Mouse (Mus musculus) stomach, embryonic 16.5 days (tissue): ENCODE data around the gene Klrb1f. TPM values are rescaled to one million over a fixed set of nuclear protein-coding genes. Genes with fewer than 3 reads are reported as not detected.
"Not testable (repeated sequence)": the region's sequence is repeated elsewhere in the genome, so short reads cannot be mapped to it uniquely, and the experiment has no call there.

Experiments
- ATAC-seq: fragments of 200-750 bp; cut with Nextera tagmentation; 2 replicates; pipeline ENCODE4 v1.8.0; 2017; ENCODE audit warnings: moderate number of reproducible peaks, moderate TSS enrichment; ENCODE audit not compliant: insufficient read depth, low FRiP score
- H3K27ac ChIP-seq: fragments of 300-500 bp; sonication (generic); 2 replicates; pipeline ENCODE4 v1.5.1; 2014; ENCODE audit warnings: low read length
- H3K27me3 ChIP-seq: fragments of 300-500 bp; sonication (generic); 2 replicates; pipeline ENCODE4 v1.6.1; 2014; ENCODE audit warnings: low read length, control low read depth, mixed read lengths; ENCODE audit not compliant: control insufficient read depth, insufficient read depth
- H3K36me3 ChIP-seq: fragments of 300-500 bp; sonication (generic); 2 replicates; pipeline ENCODE4 v1.6.1; 2014; ENCODE audit warnings: low read length; ENCODE audit not compliant: control insufficient read depth, insufficient read depth
- H3K4me1 ChIP-seq: fragments of 300-500 bp; sonication (generic); 2 replicates; pipeline ENCODE4 v1.6.1; 2014; ENCODE audit warnings: low read length, control low read depth, mixed read lengths; ENCODE audit not compliant: control insufficient read depth, insufficient read depth
- H3K4me2 ChIP-seq: fragments of 300-500 bp; sonication (generic); 2 replicates; pipeline ENCODE4 v1.6.1; 2014; ENCODE audit warnings: low read depth, low read length, mixed read lengths
- H3K4me3 ChIP-seq: fragments of 300-500 bp; sonication (generic); replicated peaks from 2 replicates; pipeline ENCODE4 v1.5.1; 2014; ENCODE audit warnings: mild to moderate bottlenecking, low read length
- H3K9ac ChIP-seq: fragments of 300-500 bp; sonication (generic); 2 replicates; pipeline ENCODE4 v1.6.1; 2014; ENCODE audit warnings: low read length
- H3K9me3 ChIP-seq: fragments of 300-500 bp; sonication (generic); replicated peaks from 2 replicates; pipeline ENCODE4 v1.6.1; 2016; ENCODE audit warnings: low read length, control low read depth; ENCODE audit not compliant: control insufficient read depth
- WGBS: fragments of 180-500 bp; shearing (Covaris S2); extraction: QIAGEN DNeasy Blood & Tissue Kit; methylation state at CpG from one replicate; pipeline ENCODE4 v1.1.7; 2014; 5-methylcytosine and 5-hydroxymethylcytosine counted together
- polyA plus RNA-seq: library from polyadenylated mRNA; unstranded; fragments of >200 nt; fragmentation: Nextera tagmentation; extraction: Ambion mirVana; gene quantifications from 2 replicates; pipeline ENCODE4 v1.2.1, GENCODE M21; 2015

The Klrb1f gene
- 0.27 and 0.48 TPM in 2 replicates for polyA plus RNA-seq

GRCm38 (mm10) chr6:129045601-129046000 is at the start of gene Klrb1f:
Klrb1f (plus strand) TSS chr6:129045901.
- peaks cover 7% of the 10 kb centered on the region; the same call in 1 of the 2 replicates for H3K4me1 ChIP-seq
- H3K9me3 ChIP-seq = no peaks in the 10 kb centered on the region
- ATAC-seq = no peak
- no peak within 1 kb of the TSS for H3K4me3 ChIP-seq
- H3K36me3 ChIP-seq = no peaks in the 10 kb centered on the region
- no peak within 1 kb of the TSS for H3K4me2 ChIP-seq
- 89% methylated on average over 2 of the region's 2 CpGs for WGBS
- no peak within 1 kb of the TSS for H3K9ac ChIP-seq
- no peak within 1 kb of the TSS for H3K27ac ChIP-seq
- no peaks in the 10 kb centered on the region for H3K27me3 ChIP-seq

- no peaks in the 10 kb centered on the region for H3K9me3 ChIP-seq
- no peaks in the 10 kb centered on the region for H3K36me3 ChIP-seq
- peaks cover 3% of the 10 kb centered on the region; the same call in 1 of the 2 replicates for H3K4me1 ChIP-seq
- ATAC-seq = peak; percentile 11; the same call in 1 of the 2 replicates
- no peaks in the 10 kb centered on the region for H3K27me3 ChIP-seq
- H3K9ac ChIP-seq = peak overlapping the region; percentile 43; the same call in 1 of the 2 replicates
- H3K27ac ChIP-seq = peak overlapping the region; percentile 48; the same call in 1 of the 2 replicates
- 0 out of 2 replicates have a peak overlapping the region, but pooled peaks have one; percentile 13 for H3K4me3 ChIP-seq
- peak overlapping the region; percentile 32 for H3K4me2 ChIP-seq
- 58% methylated on average over 3 of the region's 3 CpGs for WGBS
Measured at GRCm38 (mm10) chr6:128996054-128996767, 49.5 kb upstream of the Klrb1f start.

- Histone ChIP-seq H3K27ac (peak overlapping the region; percentile 48; the same call in 1 of the 2 replicates), H3K4me1 (peaks cover 3% of the 10 kb centered on the region; the same call in 1 of the 2 replicates), H3K4me2 (peak overlapping the region; percentile 32), H3K9ac (peak overlapping the region; percentile 43; the same call in 1 of the 2 replicates), H3K36me3 (no peaks in the 10 kb centered on the region), H3K4me3 (0 out of 2 replicates have a peak overlapping the region, but pooled peaks have one; percentile 13), H3K9me3 (no peaks in the 10 kb centered on the region), H3K27me3 (no peaks in the 10 kb centered on the region)
- ATAC-seq = no peak
- 70% methylated on average over 13 of the region's 13 CpGs for WGBS
Measured at GRCm38 (mm10) chr6:128996768-128997442, 48.8 kb upstream of the Klrb1f start.

- Histone ChIP-seq H3K4me3 (no peak overlapping the region), H3K9ac (no peak overlapping the region), H3K4me1 (no peaks in the 10 kb centered on the region; the same call in 1 of the 2 replicates), H3K27me3 (no peaks in the 10 kb centered on the region), H3K9me3 (no peaks in the 10 kb centered on the region), H3K4me2 (no peak overlapping the region), H3K27ac (no peak overlapping the region), H3K36me3 (no peaks in the 10 kb centered on the region)
- 79% methylated on average over 2 of the region's 2 CpGs for WGBS
- no peak for ATAC-seq
Measured at GRCm38 (mm10) chr6:129001392-129001791, 44.3 kb upstream of the Klrb1f start.

GRCm38 (mm10) chr6:129008552-129008951 is 37.1 kb upstream of the Klrb1f start:
- WGBS = 88% methylated on average over 8 of the region's 8 CpGs
- H3K4me3 ChIP-seq = no peak overlapping the region

GRCm38 (mm10) chr6:129009846-129010504 is 35.7 kb upstream of the Klrb1f start:
- ATAC-seq, H3K27ac ChIP-seq: not testable (repeated sequence)
- WGBS = 70% methylated on average over 7 of the region's 7 CpGs

More at GRCm38 (mm10) chr6:129008552-129008951, 37.1 kb upstream of the Klrb1f start:
- no peak overlapping the region for H3K9ac ChIP-seq
- H3K4me2 ChIP-seq = no peak overlapping the region
- no peaks in the 10 kb centered on the region for H3K27me3 ChIP-seq
- H3K27ac ChIP-seq = no peak overlapping the region
- H3K9me3 ChIP-seq = no peaks in the 10 kb centered on the region
- no peaks in the 10 kb centered on the region for H3K36me3 ChIP-seq
- peaks cover 6% of the 10 kb centered on the region for H3K4me1 ChIP-seq
- ATAC-seq = no peak

GRCm38 (mm10) chr6:129010505-129010873 is 35.2 kb upstream of the Klrb1f start:
- no peak overlapping the region for H3K4me2 ChIP-seq
- 78% methylated on average over 3 of the region's 3 CpGs for WGBS
- H3K9ac ChIP-seq = no peak overlapping the region
- peak; percentile 21; the same call in 1 of the 2 replicates for ATAC-seq
- H3K4me1 ChIP-seq = peaks cover 9% of the 10 kb centered on the region
- no peak overlapping the region for H3K27ac ChIP-seq
- H3K27me3 ChIP-seq = no peaks in the 10 kb centered on the region
- H3K9me3 ChIP-seq = no peaks in the 10 kb centered on the region
- H3K36me3 ChIP-seq = no peaks in the 10 kb centered on the region
- no peak overlapping the region for H3K4me3 ChIP-seq

More at GRCm38 (mm10) chr6:129009846-129010504, 35.7 kb upstream of the Klrb1f start:
- H3K4me3 ChIP-seq, H3K9me3 ChIP-seq, H3K27me3 ChIP-seq, H3K4me2 ChIP-seq, H3K9ac ChIP-seq, H3K4me1 ChIP-seq, H3K36me3 ChIP-seq: not testable (repeated sequence)

- not testable (repeated sequence) for H3K4me1 ChIP-seq, H3K4me2 ChIP-seq, H3K9ac ChIP-seq, H3K27ac ChIP-seq, H3K27me3 ChIP-seq, H3K4me3 ChIP-seq, H3K36me3 ChIP-seq, H3K9me3 ChIP-seq, ATAC-seq
- 94% methylated on average over 19 of the region's 23 CpGs for WGBS
Measured at GRCm38 (mm10) chr6:129012012-129012411, 33.7 kb upstream of the Klrb1f start.
